Mouse (Mus musculus): ENCODE measurements around the gene Poldip2.

GRCm38 (mm10) chr11:78544449-78545111, 32.6 kb downstream of the Poldip2 start:
- no peak for TF ChIP-seq MAX (IDR thresholded peaks at IDR 0.05)
- no peak for TF ChIP-seq CTCF (IDR thresholded peaks at IDR 0.05; ENCODE audit: control insufficient read depth, insufficient read depth, insufficient read length)
- no peak for TF ChIP-seq USF1 (IDR thresholded peaks at IDR 0.05; ENCODE audit: low read depth)
- TF ChIP-seq CEBPB (IDR thresholded peaks at IDR 0.05; ENCODE audit: low read depth), result no peak
- TF ChIP-seq MYOD1 (IDR thresholded peaks at IDR 0.05; ENCODE audit: control insufficient read depth, insufficient read length, low read depth), result no peak

Measured in C2C12 (cell line).